In genomic region chr12:76392979-76393378, GRCm38 (mm10) we compare ENCODE assay signal across 29 mouse cellular contexts. TPM values are rescaled to one million over a fixed set of nuclear protein-coding genes. Genes with fewer than 3 reads are reported as not detected.
"Had no signal": no experiment of that assay in that cellular context is flagged by ENCODE, and none has a peak within 500 bp of the region (broad histone marks: within the 10 kb centered on the region; RNA-seq: fewer than 3 reads in every experiment).

No protein-coding gene starts in this region.

- H3K36me3 ChIP-seq: hindbrain, embryonic 12.5 days; intestine, embryonic 15.5 days had no signal

- H3K9me3 ChIP-seq: heart, embryonic 10.5 days; heart, embryonic 12.5 days; hindbrain, embryonic 10.5 days; hindbrain, embryonic 12.5 days; intestine, embryonic 15.5 days; limb, embryonic 13.5 days; limb, embryonic 15.5 days had no signal

- DNase-seq: gastrocnemius, postnatal 14 days; gastrocnemius, postnatal 36 days; heart, adult 18-20 months; heart, postnatal 10 days; heart, postnatal 4 days; kidney, adult 18-20 months; kidney, adult 8-10 months; kidney, postnatal 10 days; kidney, postnatal 25 days; kidney, postnatal 4 days; layer of hippocampus, adult 9-11 months; layer of hippocampus, postnatal 36 days; left cerebral cortex, postnatal 4 days had no signal

- H3K27ac ChIP-seq: heart, embryonic 10.5 days; hindbrain, embryonic 10.5 days; hindbrain, embryonic 12.5 days; hindbrain, embryonic 14.5 days; intestine, embryonic 15.5 days; layer of hippocampus, adult 2 months; limb, embryonic 13.5 days; limb, embryonic 15.5 days; liver, embryonic 14.5 days had no signal

- H3K4me2 ChIP-seq: heart, embryonic 12.5 days; hindbrain, embryonic 12.5 days; hindbrain, embryonic 14.5 days; intestine, embryonic 15.5 days; limb, embryonic 13.5 days; limb, embryonic 15.5 days had no signal

- H3K4me3 ChIP-seq: heart, embryonic 10.5 days; heart, embryonic 12.5 days; hindbrain, embryonic 10.5 days; hindbrain, embryonic 12.5 days; intestine, embryonic 15.5 days; layer of hippocampus, adult 2 months; limb, embryonic 13.5 days; limb, embryonic 15.5 days had no signal

- ATAC-seq: hindbrain, embryonic 16.5 days; inflammation-experienced regulatory T-cells, adult 6 months; intestine, embryonic 15.5 days; intestine, postnatal 0 days had no signal

- H3K9ac ChIP-seq: heart, embryonic 12.5 days; hindbrain, embryonic 12.5 days; hindbrain, embryonic 14.5 days; intestine, embryonic 15.5 days; limb, embryonic 13.5 days; limb, embryonic 15.5 days; liver, embryonic 14.5 days had no signal

- H3K4me1 ChIP-seq: heart, embryonic 10.5 days; hindbrain, embryonic 10.5 days; hindbrain, embryonic 12.5 days; intestine, embryonic 15.5 days; limb, embryonic 13.5 days; limb, embryonic 15.5 days had no signal

- H3K27me3 ChIP-seq: heart, embryonic 12.5 days; hindbrain, embryonic 12.5 days; intestine, embryonic 15.5 days; limb, embryonic 13.5 days; limb, embryonic 15.5 days had no signal

RNA-seq across cellular contexts. Expression of gene Ppp1r36, which starts 24.4 kb away (rescaled TPM):
- total RNA-seq: gastrocnemius, adult 8-10 months; gastrocnemius, postnatal 36 days; heart, postnatal 25 days had no signal
- polyA plus RNA-seq: inflammation-experienced regulatory T-cells, adult 6 months; liver, adult 2 months had no signal
